Mouse (Mus musculus) kidney, adult 11 months (tissue): ENCODE measurements around the gene Rps6kb1.
A peak's percentile ranks its signal among the peaks of the same experiment; 100 is the strongest.

Source experiments
- DNase-seq: peaks from one replicate; pipeline ENCODE4 v3.0.0; 2022

The Rps6kb1 gene

GRCm38 (mm10) chr11:86464275-86464674 lies 80.3 kb downstream of the Rps6kb1 start:
- DNase-seq, result peak; percentile 19

- DNase-seq, result no peak
Measured at GRCm38 (mm10) chr11:86462579-86462978, 82.0 kb downstream of the Rps6kb1 start.

- no peak for DNase-seq
Measured at GRCm38 (mm10) chr11:86458866-86459265, 85.7 kb downstream of the Rps6kb1 start.

GRCm38 (mm10) chr11:86457545-86457944 lies 87.1 kb downstream of the Rps6kb1 start:
- no peak for DNase-seq

DNA sequence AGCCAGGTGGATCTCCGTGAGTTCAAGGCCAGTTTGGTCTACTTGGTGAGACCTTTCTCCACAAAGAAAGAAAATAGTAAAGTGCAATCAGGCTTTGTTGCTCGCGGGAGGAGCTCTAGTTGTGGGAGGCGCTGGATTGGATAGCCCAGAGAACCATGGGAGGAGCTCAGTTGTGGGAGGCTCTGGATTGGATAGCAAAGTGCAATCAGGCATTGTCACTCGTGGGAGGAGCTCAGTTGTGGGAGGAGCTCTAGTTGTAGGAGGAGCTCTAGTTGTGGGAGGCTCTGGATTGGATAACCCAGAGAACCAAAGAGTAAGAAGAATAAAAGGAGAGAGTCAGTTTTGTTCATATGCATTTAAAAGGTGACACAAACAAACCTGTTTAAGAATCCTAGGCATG lies 90.6 kb downstream of the Rps6kb1 start:
- no peak for DNase-seq
